Mouse (Mus musculus) stomach, postnatal 0 days (tissue): ENCODE results near the gene Utp18. TPM values are rescaled to one million over a fixed set of nuclear protein-coding genes. Genes with fewer than 3 reads are reported as not detected.
A peak's percentile ranks its signal among the peaks of the same experiment; 100 is the strongest.

Experiments
- ATAC-seq: fragments of 200-750 bp; cut with Nextera tagmentation; 2 replicates; pipeline ENCODE4 v1.8.0; 2017; ENCODE audit not compliant: low FRiP score, low TSS enrichment
- DNase-seq: peaks from one replicate; pipeline ENCODE4 v3.0.0-alpha.2; 2016; ENCODE audit warnings: low spot score
- H3K27ac ChIP-seq: fragments of 300-500 bp; sonication (generic); replicated peaks from 2 replicates; pipeline ENCODE4 v1.5.1; 2014; ENCODE audit warnings: mild to moderate bottlenecking, control low read depth
- H3K27me3 ChIP-seq: fragments of 300-500 bp; sonication (generic); 2 replicates; pipeline ENCODE4 v1.6.1; 2014; ENCODE audit warnings: low read length; ENCODE audit not compliant: control insufficient read depth, insufficient read depth
- H3K36me3 ChIP-seq: fragments of 300-500 bp; sonication (generic); 2 replicates; pipeline ENCODE4 v1.6.1; 2014; ENCODE audit warnings: low read length, mixed read lengths; ENCODE audit not compliant: control insufficient read depth, insufficient read depth
- H3K4me1 ChIP-seq: fragments of 300-500 bp; sonication (generic); replicated peaks from 2 replicates; pipeline ENCODE4 v1.6.1; 2014; ENCODE audit warnings: antibody characterized with exemption; ENCODE audit not compliant: control insufficient read depth, insufficient read depth
- H3K4me2 ChIP-seq: fragments of 300-500 bp; sonication (generic); replicated peaks from 2 replicates; pipeline ENCODE4 v1.6.1; 2014; ENCODE audit warnings: low read depth, mild to moderate bottlenecking, control low read depth, moderate library complexity
- H3K4me3 ChIP-seq: fragments of 300-500 bp; sonication (generic); 2 replicates; pipeline ENCODE4 v1.5.1; 2014; ENCODE audit warnings: low read depth, low read length, control low read depth
- H3K9ac ChIP-seq: fragments of 300-500 bp; sonication (generic); 2 replicates; pipeline ENCODE4 v1.6.1; 2014; ENCODE audit warnings: mild to moderate bottlenecking, low read length, control low read depth, mixed read lengths
- H3K9me3 ChIP-seq: fragments of 300-500 bp; sonication (generic); 2 replicates; pipeline ENCODE4 v1.6.1; 2016; ENCODE audit warnings: low read length; ENCODE audit not compliant: control insufficient read depth
- CTCF ChIP-seq: IDR thresholded peaks from 2 replicates; pipeline ENCODE4 v1.5.1; 2016; ENCODE audit warnings: antibody characterized with exemption, low read depth, mild to moderate bottlenecking, moderate library complexity
- EP300 ChIP-seq: optimal IDR thresholded peaks from 2 replicates; pipeline ENCODE3; 2016; ENCODE audit warnings: antibody characterized with exemption
- WGBS: fragments of 180-500 bp; shearing (Covaris S2); extraction: QIAGEN DNeasy Blood & Tissue Kit; methylation state at CpG from one replicate; pipeline ENCODE4 v1.1.7; 2014; 5-methylcytosine and 5-hydroxymethylcytosine counted together
- polyA plus RNA-seq: library from polyadenylated mRNA; unstranded; fragments of >200 nt; fragmentation: Nextera tagmentation; extraction: Ambion mirVana; gene quantifications from 2 replicates; pipeline ENCODE4 v1.2.1, GENCODE M21; 2015

Gene Utp18
- polyA plus RNA-seq, 1 experiment from 2014 or later = 16.4 TPM

DNA sequence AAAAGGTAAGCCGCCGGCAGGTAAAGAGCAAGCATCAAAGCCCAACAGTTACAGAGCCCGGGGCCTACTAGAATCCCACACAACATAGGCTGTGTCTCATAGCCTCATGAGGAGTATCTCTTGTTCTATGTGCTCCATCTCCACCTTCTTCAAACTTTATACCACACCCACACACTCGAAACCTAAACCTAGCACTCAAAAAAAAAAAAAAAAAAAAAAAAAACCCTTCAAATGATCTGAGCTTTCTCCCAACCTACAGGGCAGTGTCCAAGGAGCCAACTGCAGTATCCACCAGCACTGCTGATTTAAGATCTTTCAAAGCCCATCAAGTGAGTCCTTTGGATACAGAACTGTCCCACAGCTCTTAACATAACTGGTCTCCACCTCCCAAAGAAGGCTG lies 1.5 kb downstream of the Utp18 start:
- Histone ChIP-seq H3K9ac (no peak overlapping the region), H3K4me1 (0 out of 2 replicates have a peak, but pooled peaks cover 3% of the 10 kb centered on the region), H3K4me2 (0 out of 2 replicates have a peak overlapping the region, but pooled peaks have one; percentile 85), H3K27ac (no peak overlapping the region), H3K27me3 (no peaks in the 10 kb centered on the region), H3K9me3 (no peaks in the 10 kb centered on the region), H3K36me3 (0 out of 2 replicates have a peak, but pooled peaks cover 2% of the 10 kb centered on the region), H3K4me3 (no peak overlapping the region)
- TF ChIP-seq EP300 = no peak
- no peak for TF ChIP-seq CTCF
- no peak for ATAC-seq
- 81% methylated on average over 4 of the region's 4 CpGs for WGBS
- DNase-seq = no peak

DNA sequence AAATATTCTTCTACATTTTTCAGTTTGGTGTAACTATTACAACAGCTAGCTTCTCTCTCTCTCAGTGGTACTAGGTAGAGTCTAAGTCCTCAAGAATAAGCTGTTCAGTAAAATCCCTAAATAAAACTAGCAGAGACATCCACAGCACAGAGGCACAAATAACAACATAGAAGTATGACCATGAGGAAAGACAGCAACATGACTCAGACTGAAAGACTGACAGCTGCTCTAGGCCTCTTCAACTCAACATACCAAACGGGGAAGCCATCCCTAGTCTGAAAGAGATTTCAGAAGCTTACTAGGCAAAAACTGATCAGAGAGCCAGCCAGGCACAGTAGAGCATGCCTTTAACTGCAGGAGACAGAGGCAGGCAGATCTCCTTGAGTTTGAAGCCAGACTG lies 22.9 kb downstream of the Utp18 start:
- Histone ChIP-seq H3K4me2 (no peak overlapping the region), H3K27me3 (no peaks in the 10 kb centered on the region), H3K4me1 (no peaks in the 10 kb centered on the region), H3K9me3 (no peaks in the 10 kb centered on the region), H3K4me3 (no peak overlapping the region), H3K27ac (no peak overlapping the region), H3K9ac (no peak overlapping the region), H3K36me3 (peaks cover 9% of the 10 kb centered on the region; the same call in 1 of the 2 replicates)
- TF ChIP-seq EP300 (no peak), CTCF (no peak)
- ATAC-seq (no peak), DNase-seq (no peak)
- WGBS = 91% methylated on average over 1 of the region's 1 CpGs

DNA sequence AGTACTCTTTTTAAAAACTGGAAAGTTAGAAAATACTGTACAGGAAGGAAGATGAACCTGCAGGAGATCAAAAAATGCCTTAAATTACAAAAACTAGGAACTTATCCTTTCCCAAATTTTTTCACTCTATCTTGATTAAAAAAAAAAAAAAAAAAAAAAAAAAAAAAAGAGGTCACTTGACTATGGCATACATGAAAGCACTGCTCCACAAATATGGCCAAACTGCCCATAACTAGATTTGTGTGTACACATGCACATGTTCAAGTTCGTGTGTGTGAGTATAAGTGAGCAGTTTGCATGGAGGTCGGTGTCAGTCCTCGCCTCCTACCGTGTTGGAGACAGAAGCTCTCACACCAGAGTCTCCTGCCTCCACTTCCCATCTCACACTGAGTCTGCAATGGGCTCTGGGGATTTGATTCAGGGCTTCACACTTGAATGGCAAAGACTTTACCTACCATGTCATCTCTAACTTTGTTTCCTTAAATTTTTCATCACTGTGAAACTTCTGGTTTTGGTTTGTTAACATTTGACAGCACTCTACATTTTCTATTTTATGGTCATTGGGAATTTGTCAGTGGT lies 23.4 kb downstream of the Utp18 start:
- Histone ChIP-seq H3K4me1 (no peaks in the 10 kb centered on the region), H3K4me3 (no peak overlapping the region), H3K27me3 (no peaks in the 10 kb centered on the region), H3K4me2 (no peak overlapping the region), H3K9ac (no peak overlapping the region), H3K27ac (no peak overlapping the region), H3K36me3 (peaks cover 9% of the 10 kb centered on the region; the same call in 1 of the 2 replicates), H3K9me3 (no peaks in the 10 kb centered on the region)
- WGBS = 91% methylated on average over 4 of the region's 4 CpGs
- ATAC-seq = no peak
- no peak for TF ChIP-seq CTCF
- no peak for TF ChIP-seq EP300
- no peak for DNase-seq

DNA sequence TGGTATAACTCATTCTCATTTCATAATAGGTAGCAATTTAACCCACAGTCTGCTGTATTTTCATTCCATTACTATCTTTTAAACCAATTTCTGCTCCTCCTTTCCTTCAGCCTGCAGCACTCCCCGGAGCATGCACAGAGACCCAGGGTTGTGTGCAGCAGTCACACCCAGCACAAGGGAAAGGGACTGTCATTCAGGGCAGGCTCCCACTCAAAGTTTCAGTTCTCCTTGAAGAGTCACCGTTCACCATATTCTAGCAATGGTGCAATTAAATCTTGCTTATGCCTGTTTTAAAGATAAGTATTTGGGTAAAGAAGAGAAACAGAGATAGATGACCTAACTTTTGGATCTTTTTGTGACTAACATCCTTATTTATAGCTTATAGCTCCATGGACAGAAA lies 24.4 kb downstream of the Utp18 start:
- H3K27me3 ChIP-seq = no peaks in the 10 kb centered on the region
- no peak for TF ChIP-seq EP300
- TF ChIP-seq CTCF = no peak
- no peak overlapping the region for H3K9ac ChIP-seq
- WGBS = 88% methylated on average over 2 of the region's 2 CpGs
- H3K36me3 ChIP-seq = peaks cover 9% of the 10 kb centered on the region; the same call in 1 of the 2 replicates
- H3K27ac ChIP-seq = no peak overlapping the region
- H3K4me3 ChIP-seq = no peak overlapping the region
- no peaks in the 10 kb centered on the region for H3K9me3 ChIP-seq
- ATAC-seq (no peak), DNase-seq (no peak)
- H3K4me2 ChIP-seq = no peak overlapping the region
- H3K4me1 ChIP-seq = no peaks in the 10 kb centered on the region

DNA sequence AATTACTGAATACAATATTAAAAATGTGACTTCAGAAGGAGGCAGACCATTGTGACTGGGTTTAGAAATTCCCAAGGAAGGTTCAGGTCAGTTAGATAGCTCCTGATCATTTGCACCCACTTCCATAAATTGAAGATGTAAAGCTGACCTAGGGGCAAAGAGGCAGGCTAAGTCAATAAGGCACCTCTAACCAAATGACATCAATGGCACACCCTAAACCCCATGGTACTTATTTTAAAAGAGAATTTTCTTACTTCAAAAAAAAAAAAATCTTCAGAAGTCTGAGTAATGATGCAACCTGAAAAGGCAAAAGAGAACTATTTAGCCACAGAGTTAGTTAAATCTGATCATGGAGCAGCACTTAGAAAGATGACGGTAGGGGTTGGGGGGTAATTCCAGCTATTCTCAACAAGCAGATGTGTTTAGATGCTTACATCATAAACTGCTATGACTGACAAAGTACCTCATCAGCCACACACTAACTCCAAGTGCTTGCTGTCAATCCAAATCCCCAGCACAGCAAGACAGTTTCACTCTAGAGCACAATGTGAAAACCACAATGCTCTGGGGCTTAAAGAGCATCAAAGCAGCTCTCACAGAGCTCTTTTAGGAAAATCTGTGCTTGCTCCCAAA lies 24.9 kb downstream of the Utp18 start:
- no peak for TF ChIP-seq EP300
- TF ChIP-seq CTCF = no peak
- DNase-seq (no peak), ATAC-seq (no peak)
- Histone ChIP-seq H3K27me3 (no peaks in the 10 kb centered on the region), H3K4me2 (no peak overlapping the region), H3K36me3 (peaks cover 9% of the 10 kb centered on the region; the same call in 1 of the 2 replicates), H3K27ac (no peak overlapping the region), H3K4me1 (no peaks in the 10 kb centered on the region), H3K9me3 (no peaks in the 10 kb centered on the region), H3K9ac (no peak overlapping the region), H3K4me3 (no peak overlapping the region)
- WGBS = 89% methylated on average over 1 of the region's 1 CpGs

DNA sequence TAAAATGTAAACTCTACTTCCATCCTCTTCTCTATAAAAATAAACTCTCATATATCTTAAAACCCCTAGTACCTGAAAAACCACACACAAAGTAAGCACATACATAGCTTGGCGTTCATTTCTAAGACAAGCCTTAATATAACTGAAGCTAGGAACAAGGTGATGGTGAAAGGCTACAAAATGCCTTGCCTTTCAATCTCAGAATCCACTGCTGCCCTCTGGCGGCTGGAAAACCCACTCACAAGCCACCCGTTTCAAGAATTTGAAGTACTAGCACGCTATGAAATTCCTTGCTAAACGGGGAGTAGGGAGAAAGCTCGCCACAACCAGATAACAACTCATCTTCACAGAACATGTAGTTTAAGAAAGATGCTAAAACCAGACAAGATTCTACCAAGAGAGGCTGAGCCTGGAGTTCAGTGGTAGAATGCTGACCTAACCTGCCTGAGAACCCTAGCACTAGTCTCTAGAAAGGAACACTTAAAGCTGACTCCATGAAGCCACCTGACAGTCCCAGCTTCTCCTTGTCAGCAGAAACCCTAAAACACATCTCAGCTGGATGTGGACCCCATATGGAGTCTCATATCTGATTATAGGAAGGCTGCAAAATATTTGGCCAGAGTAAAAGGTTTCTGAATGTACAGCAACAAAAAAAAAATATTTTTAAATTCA lies 29.1 kb downstream of the Utp18 start:
- no peak overlapping the region for H3K9ac ChIP-seq
- no peak overlapping the region for H3K4me3 ChIP-seq
- no peak for ATAC-seq
- no peaks in the 10 kb centered on the region for H3K27me3 ChIP-seq
- WGBS = 3% methylated on average over 6 of the region's 6 CpGs
- H3K9me3 ChIP-seq = no peaks in the 10 kb centered on the region
- no peaks in the 10 kb centered on the region for H3K4me1 ChIP-seq
- no peak for TF ChIP-seq EP300
- peak; percentile 90 for TF ChIP-seq CTCF
- DNase-seq = peak; percentile 76
- H3K27ac ChIP-seq = no peak overlapping the region
- no peak overlapping the region for H3K4me2 ChIP-seq
- H3K36me3 ChIP-seq = no peaks in the 10 kb centered on the region
